Mouse (Mus musculus) C2C12 (cell line): Measurements from ENCODE around the gene Ttll12. TPM values are rescaled to one million over a fixed set of nuclear protein-coding genes. Genes with fewer than 3 reads are reported as not detected.
A peak's percentile ranks its signal among the peaks of the same experiment; 100 is the strongest.

Experiments
- H3K27me3 ChIP-seq: one replicate; pipeline ENCODE4 v1.6.1; 2011; ENCODE audit not compliant: control insufficient read depth, insufficient read depth, insufficient read length
- H3K36me3 ChIP-seq: one replicate; pipeline ENCODE4 v1.6.1; 2011; ENCODE audit not compliant: control insufficient read depth, insufficient read depth
- H3K4me3 ChIP-seq: one replicate; pipeline ENCODE4 v1.5.1; 2011; ENCODE audit warnings: mild to moderate bottlenecking, control low read depth; ENCODE audit not compliant: poor library complexity, insufficient read depth, severe bottlenecking
- H3K79me2 ChIP-seq: one replicate; pipeline ENCODE4 v1.6.1; 2011; ENCODE audit not compliant: control insufficient read depth, insufficient read depth
- H3K79me3 ChIP-seq: one replicate; pipeline ENCODE4 v1.6.1; 2011; ENCODE audit warnings: low read depth, control low read depth
- H3ac ChIP-seq: one replicate; pipeline ENCODE3; 2011; ENCODE audit warnings: low read depth; ENCODE audit not compliant: control insufficient read depth, insufficient read length
- CEBPB ChIP-seq: IDR thresholded peaks from one replicate; pipeline ENCODE4 v1.6.1; 2011; ENCODE audit warnings: low read depth, mild to moderate bottlenecking, control low read depth, moderate library complexity
- CTCF ChIP-seq: IDR thresholded peaks from one replicate; pipeline ENCODE4 v1.5.1; 2011; ENCODE audit not compliant: control insufficient read depth, insufficient read depth, insufficient read length
- FOSL1 ChIP-seq: IDR thresholded peaks from one replicate; pipeline ENCODE4 v1.8.0; 2011; ENCODE audit warnings: mild to moderate bottlenecking, low read length; ENCODE audit not compliant: poor library complexity, insufficient read depth, severe bottlenecking
- MAX ChIP-seq: IDR thresholded peaks from one replicate; pipeline ENCODE4 v1.6.1; 2011; ENCODE audit warnings: mild to moderate bottlenecking, control low read depth
- MYOD1 ChIP-seq: IDR thresholded peaks from one replicate; pipeline ENCODE4 v1.6.1; 2011; ENCODE audit warnings: low read depth; ENCODE audit not compliant: control insufficient read depth, insufficient read length
- MYOG ChIP-seq: IDR thresholded peaks from one replicate; pipeline ENCODE4 v1.6.1; 2011; ENCODE audit not compliant: control insufficient read depth, insufficient read length; ENCODE audit errors: extremely low read depth
- USF1 ChIP-seq: IDR thresholded peaks from one replicate; pipeline ENCODE4 v1.6.1; 2011; ENCODE audit warnings: low read depth, mild to moderate bottlenecking, control low read depth, moderate library complexity
- long read RNA-seq, 2 experiments: library from polyadenylated mRNA; unstranded; transcript quantifications; one replicate each; pipeline ENCODE4 v2.0.0; 2019 to 2020
- polyA plus RNA-seq: library from polyadenylated mRNA; unstranded; fragments of >200 nt; fragmentation: generic; extraction: Trizol; gene quantifications from one replicate; pipeline ENCODE4 v1.2.1, GENCODE M21; 2012; ENCODE audit warnings: missing spikeins

The Ttll12 gene
- polyA plus RNA-seq: 84.8 TPM
- long read RNA-seq, experiment 1, transcript Ttll12-201 (14 exons, 3,774 nt): major isoform, 20 of 42 reads
- long read RNA-seq, experiment 1, partial matches to known transcripts: 3 of 42 reads
- long read RNA-seq, experiment 1, other reads (novel, unspliced or antisense): 19 of 42 reads
- long read RNA-seq, experiment 2, transcript Ttll12-201 (14 exons, 3,774 nt): major isoform, 794 of 844 reads
- long read RNA-seq, experiment 2, partial matches to known transcripts: 16 of 844 reads
- long read RNA-seq, experiment 2, other reads (novel, unspliced or antisense): 34 of 844 reads

DNA sequence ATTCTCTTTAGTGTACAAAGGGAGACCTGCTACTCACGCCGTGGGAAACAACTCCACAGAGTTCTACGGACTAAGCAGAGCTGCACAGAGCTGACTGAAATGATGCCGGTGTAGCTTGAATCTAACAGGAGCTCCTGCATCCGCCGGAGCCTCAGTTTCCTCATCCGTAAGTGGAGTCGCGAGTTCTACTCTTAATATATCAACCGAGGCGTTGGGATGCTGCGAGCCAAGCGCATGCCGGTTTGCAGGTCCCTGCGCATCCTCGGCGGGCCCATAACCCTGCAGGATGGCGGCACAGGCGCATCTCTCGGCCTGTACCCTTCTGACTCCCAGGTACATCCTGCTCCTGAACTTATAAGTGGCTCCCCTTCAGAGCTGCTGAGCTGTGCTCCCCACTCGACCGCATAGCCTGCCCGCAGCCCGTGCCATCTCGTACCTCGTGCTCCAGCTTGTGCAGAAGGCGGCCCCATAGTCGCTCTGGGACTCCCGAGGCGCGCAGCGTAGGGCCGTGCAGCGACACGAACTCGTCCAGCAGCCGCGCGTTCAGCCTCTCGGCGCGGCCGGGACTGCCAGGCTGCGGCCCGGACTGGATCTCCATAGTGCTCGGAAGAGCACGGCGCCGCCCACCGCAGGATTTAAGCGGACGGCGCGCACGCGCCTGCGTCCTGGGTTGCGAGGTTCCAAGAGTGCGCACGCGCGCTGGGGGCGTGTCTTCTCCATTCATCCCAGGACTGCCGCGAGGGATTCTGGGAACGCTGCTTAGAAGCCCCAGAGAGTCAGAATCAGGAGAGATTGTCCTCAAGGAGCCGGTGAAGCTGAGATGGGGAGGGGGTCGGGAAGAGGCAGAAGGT lies at the start of gene Ttll12:
Gene Ttll12, minus strand, starts transcription at position 645 of the 851 bp plus-strand sequence.
- Histone ChIP-seq H3K79me2 (peaks cover 53% of the 10 kb centered on the region), H3K36me3 (peaks cover 21% of the 10 kb centered on the region), H3K4me3 (peak within 1 kb of the TSS; percentile 95), H3K79me3 (peaks cover 48% of the 10 kb centered on the region), H3K27me3 (no peaks in the 10 kb centered on the region), H3ac (peak within 1 kb of the TSS; percentile 84)
- TF ChIP-seq MYOD1 (no peak), CTCF (no peak), FOSL1 (no peak), MAX (peak; percentile 83)

DNA sequence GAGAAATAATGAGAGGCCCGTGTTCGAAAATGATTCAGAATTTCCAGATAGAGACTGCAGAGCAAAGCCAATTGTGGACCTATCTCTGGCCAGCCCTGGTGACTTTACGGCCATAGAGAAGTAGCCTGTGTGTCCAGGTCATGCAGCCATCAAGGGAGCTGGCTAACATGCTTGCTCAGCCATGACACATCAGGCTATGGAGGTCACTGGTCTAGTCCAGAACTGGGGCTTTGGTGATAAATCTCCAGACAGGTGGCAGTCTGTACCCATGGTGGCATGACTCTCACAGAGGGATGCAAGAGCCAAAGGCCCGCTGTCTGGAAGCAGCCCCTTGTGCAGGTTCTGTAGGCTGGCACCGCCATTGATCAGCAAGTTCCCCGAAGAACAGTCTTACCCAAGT lies 47.6 kb upstream of the Ttll12 start:
- H3ac ChIP-seq: no peak overlapping the region
- TF ChIP-seq USF1: no peak
- no peaks in the 10 kb centered on the region for H3K79me2 ChIP-seq
- H3K4me3 ChIP-seq: no peak overlapping the region
- H3K27me3 ChIP-seq: peaks cover 90% of the 10 kb centered on the region
- no peaks in the 10 kb centered on the region for H3K36me3 ChIP-seq
- H3K79me3 ChIP-seq: no peaks in the 10 kb centered on the region

DNA sequence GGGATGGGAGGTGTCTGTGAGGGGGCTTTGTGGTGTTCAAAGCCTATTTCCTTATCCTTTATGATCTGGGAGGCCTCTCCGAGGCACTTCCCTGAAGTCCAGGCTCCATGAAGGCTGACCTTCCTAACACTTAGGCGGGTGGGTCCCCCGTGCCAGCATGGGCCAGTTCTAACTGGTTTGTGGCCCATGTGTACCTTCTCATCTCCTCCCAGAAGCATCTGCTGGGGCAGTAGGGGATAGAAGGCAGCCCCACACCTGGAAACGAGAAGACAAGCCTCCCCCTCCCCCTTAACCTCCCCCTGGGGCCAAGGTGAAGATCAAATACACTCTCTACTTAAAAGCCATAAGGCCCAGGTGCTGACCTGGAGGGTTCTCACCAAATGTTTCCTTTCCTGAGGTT lies 45.3 kb upstream of the Ttll12 start:
- no peaks in the 10 kb centered on the region for H3K36me3 ChIP-seq
- peaks cover 78% of the 10 kb centered on the region for H3K27me3 ChIP-seq
- TF ChIP-seq USF1 (no peak), FOSL1 (no peak), CTCF (no peak), MAX (no peak), CEBPB (no peak), MYOG (no peak), MYOD1 (no peak)
- no peak overlapping the region for H3K4me3 ChIP-seq
- H3K79me3 ChIP-seq: no peaks in the 10 kb centered on the region
- H3ac ChIP-seq: no peak overlapping the region
- H3K79me2 ChIP-seq: no peaks in the 10 kb centered on the region

DNA sequence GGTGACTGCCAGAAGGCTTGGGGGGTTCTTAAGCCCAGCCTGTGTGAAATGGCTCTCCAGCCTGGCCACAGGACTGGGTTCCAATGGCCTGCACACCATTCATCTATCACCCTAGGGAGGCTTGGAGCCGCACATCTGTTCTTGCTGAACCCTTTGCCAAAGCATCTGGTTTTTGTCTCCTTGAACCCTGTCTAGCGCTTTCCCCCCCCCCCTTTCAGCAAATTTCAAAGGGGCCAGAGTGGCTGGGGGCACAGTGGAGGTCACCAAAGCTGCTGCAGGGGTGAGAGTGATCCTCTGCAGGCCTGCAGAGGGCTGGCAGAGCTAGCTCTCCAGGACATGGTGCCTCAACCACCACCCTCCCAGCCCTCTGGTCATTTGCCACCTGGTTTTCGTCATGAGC lies 44.2 kb upstream of the Ttll12 start:
- peaks cover 77% of the 10 kb centered on the region for H3K27me3 ChIP-seq
- no peak overlapping the region for H3ac ChIP-seq

DNA sequence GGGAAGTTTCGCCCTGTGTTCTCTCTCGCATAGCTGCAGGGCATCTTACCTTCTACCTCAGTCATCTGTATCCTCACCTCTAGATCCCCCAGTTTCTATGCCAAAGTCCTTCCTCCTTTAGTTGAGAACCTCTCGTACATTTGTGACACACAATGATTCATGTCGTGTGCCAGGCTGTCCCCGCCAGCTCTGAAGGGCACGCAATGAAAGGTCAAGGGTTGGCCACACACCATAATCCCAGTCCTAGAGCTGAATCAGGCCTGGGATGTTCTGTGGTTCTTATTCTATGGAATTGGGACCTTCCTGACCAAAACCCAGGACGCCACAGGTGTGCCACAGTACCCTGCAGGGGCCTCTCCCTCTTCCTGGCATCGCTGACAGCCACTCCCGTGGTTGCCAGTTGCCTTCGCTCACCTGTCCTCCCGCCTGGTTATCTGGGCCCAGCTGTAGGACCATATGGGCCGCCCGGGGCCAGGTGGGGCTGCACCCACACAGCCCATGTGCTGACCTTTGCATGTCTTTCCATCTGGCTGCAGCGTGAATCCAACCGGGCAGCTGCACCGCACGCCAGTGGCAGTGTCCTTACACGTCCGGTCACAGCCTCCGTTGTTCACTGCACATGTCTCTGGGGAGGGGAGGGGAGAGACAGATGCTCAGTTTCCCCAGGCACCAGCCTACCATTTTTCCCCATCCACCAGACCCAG lies 43.4 kb upstream of the Ttll12 start:
- H3K4me3 ChIP-seq: no peak overlapping the region
- H3ac ChIP-seq: no peak overlapping the region
- no peaks in the 10 kb centered on the region for H3K36me3 ChIP-seq
- no peaks in the 10 kb centered on the region for H3K79me3 ChIP-seq
- TF ChIP-seq FOSL1 (no peak), MAX (no peak), MYOG (no peak), MYOD1 (no peak), CTCF (no peak), CEBPB (no peak), USF1 (no peak)
- peaks cover 72% of the 10 kb centered on the region for H3K27me3 ChIP-seq
- H3K79me2 ChIP-seq: no peaks in the 10 kb centered on the region

More for the DNA sequence above, 44.2 kb upstream of the Ttll12 start:
- H3K79me2 ChIP-seq: no peaks in the 10 kb centered on the region
- no peak overlapping the region for H3K4me3 ChIP-seq
- TF ChIP-seq CEBPB (no peak), CTCF (no peak), MAX (no peak), FOSL1 (no peak), USF1 (no peak), MYOG (no peak), MYOD1 (no peak)
- H3K36me3 ChIP-seq: no peaks in the 10 kb centered on the region
- no peaks in the 10 kb centered on the region for H3K79me3 ChIP-seq

DNA sequence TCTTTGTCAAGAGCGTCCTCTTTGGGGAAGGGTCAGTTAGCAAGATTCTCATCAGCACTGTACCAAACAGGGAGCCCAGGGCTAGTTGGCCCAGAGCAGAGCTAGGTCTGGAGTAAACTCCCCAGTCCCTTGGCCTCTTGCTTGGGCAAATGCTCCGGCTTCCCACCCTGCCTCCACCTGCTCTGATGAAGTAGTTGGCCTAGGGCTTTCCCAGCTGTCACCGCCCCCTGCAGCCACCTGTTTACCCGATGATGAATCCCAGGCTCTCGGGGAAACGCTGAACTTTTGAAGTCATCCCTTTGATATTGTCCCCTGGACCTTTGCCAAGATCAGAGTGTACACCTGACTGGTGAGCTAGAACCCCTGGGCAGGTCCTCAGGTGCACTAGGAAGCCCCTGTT lies 41.8 kb upstream of the Ttll12 start:
- H3ac ChIP-seq: no peak overlapping the region
- H3K79me2 ChIP-seq: no peaks in the 10 kb centered on the region
- H3K79me3 ChIP-seq: no peaks in the 10 kb centered on the region
- H3K4me3 ChIP-seq: no peak overlapping the region
- H3K36me3 ChIP-seq: no peaks in the 10 kb centered on the region
- peaks cover 56% of the 10 kb centered on the region for H3K27me3 ChIP-seq
- TF ChIP-seq FOSL1: no peak
- no peak for TF ChIP-seq MYOG
- TF ChIP-seq USF1: no peak
- no peak for TF ChIP-seq CEBPB
- TF ChIP-seq MAX: no peak
- no peak for TF ChIP-seq CTCF
- no peak for TF ChIP-seq MYOD1
